Mouse (Mus musculus): ENCODE data around the gene Zswim9.

Gene Zswim9

GRCm38 (mm10) chr7:13264396-13264795, 14.1 kb downstream of the Zswim9 start:
- DNase-seq: no peak

GRCm38 (mm10) chr7:13263851-13264250, 14.7 kb downstream of the Zswim9 start:
- DNase-seq: no peak

- no peak for DNase-seq
These were observed 17.5 kb downstream of the Zswim9 start for GRCm38 (mm10) chr7:13260746-13261700.

GRCm38 (mm10) chr7:13212720-13213119, 65.8 kb downstream of the Zswim9 start, which contains the start of gene Vmn1r89:
Gene Vmn1r89, plus strand, starts transcription at chr7:13213020.
- DNase-seq: no peak
